Mouse (Mus musculus) erythroblast, embryonic 14.5 days (primary cell): Measurements from ENCODE around the gene Zap70.

Source experiments
- GATA1 ChIP-seq: IDR thresholded peaks from 2 replicates; pipeline ENCODE4 v1.6.1; 2012; ENCODE audit warnings: low read length, inconsistent platforms, mixed read lengths
- TAL1 ChIP-seq: IDR thresholded peaks from 3 replicates; pipeline ENCODE4 v1.6.1; 2012; ENCODE audit warnings: low read length, inconsistent platforms, mixed read lengths

GRCm38 (mm10) chr1:36724057-36724431, 37.6 kb upstream of the Zap70 start:
- TF ChIP-seq TAL1 (no peak), GATA1 (no peak)
